Comparison of ENCODE assay signal across 16 mouse cellular contexts in genomic region chr8:127921925-127922324, GRCm38 (mm10).
"Had no signal": no experiment of that assay in that cellular context is flagged by ENCODE, and none has a peak within 500 bp of the region (broad histone marks: within the 10 kb centered on the region; RNA-seq: fewer than 3 reads in every experiment).

No protein-coding gene starts in this region.

- H3K4me3 ChIP-seq: neural tube, embryonic 13.5 days; neural tube, embryonic 15.5 days; stomach, embryonic 15.5 days had no signal

- H3K27me3 ChIP-seq: neural tube, embryonic 13.5 days; neural tube, embryonic 15.5 days; stomach, embryonic 15.5 days had no signal

- H3K36me3 ChIP-seq: neural tube, embryonic 13.5 days; neural tube, embryonic 15.5 days; stomach, embryonic 15.5 days had no signal

- H3K4me2 ChIP-seq: neural tube, embryonic 13.5 days; neural tube, embryonic 15.5 days; stomach, embryonic 15.5 days had no signal

- H3K27ac ChIP-seq: neural tube, embryonic 13.5 days; neural tube, embryonic 15.5 days; stomach, embryonic 15.5 days; stomach, postnatal 0 days had no signal

- DNase-seq: retina, postnatal 1 day; right cerebral cortex, adult 18-20 months; right cerebral cortex, postnatal 14 days; right cerebral cortex, postnatal 25 days; right cerebral cortex, postnatal 4 days; spleen, adult 18-20 months; thymus, adult 18-20 months; thymus, adult 2 months; thymus, postnatal 14 days; thymus, postnatal 25 days; thymus, postnatal 36 days; thymus, postnatal 4 days had no signal

- H3K9me3 ChIP-seq: neural tube, embryonic 13.5 days; neural tube, embryonic 15.5 days; stomach, embryonic 15.5 days had no signal

- H3K9ac ChIP-seq: neural tube, embryonic 13.5 days; neural tube, embryonic 15.5 days; stomach, embryonic 15.5 days had no signal

- H3K4me1 ChIP-seq: neural tube, embryonic 13.5 days; neural tube, embryonic 15.5 days; stomach, embryonic 15.5 days had no signal
